Mouse (Mus musculus): ENCODE data around the gene Cyba. TPM values are rescaled to one million over a fixed set of nuclear protein-coding genes. Genes with fewer than 3 reads are reported as not detected.

Cyba gene
- total RNA-seq, 4 experiments from 2014 or later, result 3.8 to 8.6 (median 5.7) TPM

DNA sequence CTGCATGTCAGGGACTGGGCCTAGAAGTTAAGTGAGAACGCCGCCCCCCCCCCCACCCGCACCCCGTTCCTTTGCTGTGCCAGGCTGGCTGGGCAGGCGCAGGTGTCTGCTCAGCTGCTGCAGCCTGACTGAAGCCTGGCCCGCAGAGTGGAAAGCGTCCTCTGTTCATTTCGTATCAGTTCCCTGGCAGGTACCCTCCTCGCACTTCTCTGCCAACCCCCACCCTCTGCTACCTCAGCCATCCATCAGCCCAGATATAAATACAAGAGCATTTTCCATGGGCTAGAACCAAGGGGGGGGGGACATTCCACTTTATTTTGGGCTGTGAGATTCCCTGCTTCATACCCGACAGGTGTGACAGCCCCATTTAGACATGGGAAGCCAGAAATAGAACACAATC, 19.4 kb upstream of the Cyba start:
- peak in 1 of 2 experiments; percentile 79 for DNase-seq (ENCODE audit: low spot score in 2 of 2)

DNA sequence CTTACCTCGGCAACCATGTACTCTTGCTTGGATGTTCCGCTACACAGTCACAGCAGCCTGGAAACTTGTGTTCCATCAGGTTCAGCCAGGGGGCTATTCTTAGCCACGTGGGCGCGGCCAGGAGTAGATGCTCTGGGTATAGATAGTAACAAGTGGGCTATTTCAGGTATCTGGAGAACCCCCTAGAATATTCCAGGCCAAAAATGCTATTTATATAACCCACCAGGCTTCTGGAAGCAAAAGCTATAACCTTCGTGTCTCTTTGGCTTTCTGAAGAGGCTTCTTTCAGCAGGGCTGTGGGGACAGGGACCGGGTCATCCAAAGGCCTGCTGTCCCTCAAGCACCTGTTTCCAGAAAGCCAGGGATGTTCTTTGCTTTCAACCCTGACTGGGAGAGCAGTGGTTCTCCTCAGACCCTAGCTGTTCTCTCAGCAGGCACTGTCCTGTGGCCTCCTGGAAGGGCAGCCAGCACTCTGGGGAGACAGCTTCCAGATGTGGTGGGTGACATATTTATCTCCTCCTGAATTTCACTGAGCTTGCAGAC, 18.5 kb upstream of the Cyba start:
- peak; percentile 61 to 80 for DNase-seq (ENCODE audit: low spot score in 2 of 2)

DNA sequence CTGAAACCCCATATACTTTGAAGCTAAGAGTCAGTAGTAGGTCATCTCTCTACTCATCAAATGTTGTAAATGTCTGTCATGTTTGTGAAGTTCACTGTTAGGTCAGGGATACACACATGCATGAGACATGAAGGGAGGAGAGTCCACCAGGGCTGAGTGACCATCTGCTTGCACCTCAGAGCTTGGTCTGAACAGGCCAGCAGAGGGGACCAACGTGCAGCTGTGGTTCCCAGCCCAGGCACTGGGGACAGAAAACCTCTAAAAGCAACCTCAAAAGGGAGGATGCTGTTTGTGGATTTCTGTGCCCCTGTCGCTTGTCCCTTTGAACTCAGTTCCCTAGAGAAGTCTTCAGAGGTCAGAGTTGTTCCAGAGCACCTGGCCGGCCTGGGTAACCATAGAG, 12.5 kb upstream of the Cyba start:
- no peak for DNase-seq (ENCODE audit: low spot score in 2 of 2)

DNA sequence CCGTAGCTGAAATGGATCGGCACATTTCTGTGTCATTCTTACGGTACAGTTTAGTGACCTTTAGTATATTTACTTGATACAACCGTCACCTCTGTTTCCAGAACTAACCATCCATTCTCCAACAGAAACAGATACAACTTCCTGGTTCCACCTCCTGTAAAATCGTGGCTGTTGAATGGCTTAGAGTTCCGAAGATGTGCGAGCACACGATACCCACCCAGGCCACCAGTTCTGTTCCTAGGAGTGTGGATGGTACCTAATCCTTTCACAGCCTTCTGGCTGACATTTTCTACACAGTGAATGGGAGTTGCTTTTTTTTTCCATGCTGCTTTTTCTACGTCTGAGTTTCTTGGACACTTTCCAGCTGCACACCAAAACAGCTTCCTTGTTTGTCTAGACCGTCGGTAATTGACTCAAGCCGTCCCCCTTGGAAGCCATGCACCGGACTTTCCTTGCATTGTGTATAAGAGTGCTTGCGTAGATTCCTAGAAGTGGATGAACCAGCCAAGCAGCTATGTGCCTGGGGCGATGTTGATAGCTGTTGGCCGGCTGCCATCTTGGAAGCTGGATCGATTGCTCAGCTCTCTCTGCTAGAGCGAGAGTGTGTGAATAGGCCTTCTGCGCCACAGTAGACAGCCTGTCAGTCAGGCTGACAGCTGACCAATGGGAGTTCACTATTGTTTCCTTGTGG, 11.5 kb upstream of the Cyba start:
- peak; percentile 71 to 80 for DNase-seq (ENCODE audit: low spot score in 2 of 2)

DNA sequence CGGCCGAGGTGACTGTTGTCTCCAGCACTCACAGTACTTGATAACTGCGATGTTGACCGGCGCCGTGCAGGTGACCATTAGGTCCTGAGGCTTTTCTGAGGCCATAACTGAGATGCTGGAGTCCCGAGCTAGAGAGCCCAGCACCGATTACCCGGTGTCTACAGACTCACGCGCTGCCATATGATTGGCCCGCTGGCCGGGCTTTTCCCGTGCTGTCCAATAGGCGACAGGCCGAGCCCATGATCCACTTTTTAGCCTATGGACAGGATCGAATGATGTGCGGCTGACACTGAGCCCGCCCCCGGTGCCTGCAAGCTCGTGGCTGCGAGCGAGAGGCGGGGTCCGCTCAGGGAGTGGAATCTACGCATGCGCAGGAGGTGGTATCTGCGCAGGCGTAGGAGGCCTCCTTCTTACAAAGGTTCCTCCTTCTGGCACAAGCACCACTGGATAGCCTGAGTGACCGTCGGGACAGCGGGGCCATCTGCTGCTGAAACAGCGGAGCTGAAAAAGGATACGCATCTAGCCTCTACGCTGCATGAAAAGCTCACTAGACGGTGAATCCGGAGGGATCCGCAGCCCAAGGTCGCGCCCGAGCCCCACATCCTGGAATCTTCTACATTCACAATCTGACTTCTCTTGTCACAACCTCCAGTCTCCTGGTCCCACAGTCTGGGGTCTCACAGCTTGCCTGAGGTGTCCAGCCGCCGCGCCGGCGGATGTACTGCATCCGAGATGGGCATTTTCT, 10.7 kb upstream of the Cyba start, which contains the start of gene Mvd:
Gene Mvd (minus strand): TSS at position 161 of the 745 bp plus-strand sequence.
- DNase-seq (ENCODE audit: low spot score in 2 of 2), result peak; percentile 99

DNA sequence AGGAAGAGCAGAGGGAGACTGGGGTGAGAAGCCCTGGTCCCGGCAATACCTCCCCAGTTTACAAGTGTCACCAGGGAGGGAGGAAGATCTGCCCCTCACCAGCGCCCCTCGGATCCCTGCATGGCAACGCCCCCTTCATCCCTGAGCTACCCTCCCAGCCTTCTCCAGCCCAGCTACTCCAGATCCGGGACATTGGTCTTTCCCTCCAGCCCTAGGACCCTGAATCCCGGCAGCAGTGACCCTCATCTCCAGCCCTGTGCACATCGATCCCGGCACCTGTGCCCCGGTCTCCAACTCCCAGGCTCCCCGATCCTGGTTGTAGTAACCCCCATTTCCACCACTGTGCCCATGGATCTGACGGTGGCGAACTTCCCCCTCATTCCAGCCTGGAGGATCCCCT, 10.1 kb upstream of the Cyba start:
- no peak for DNase-seq (ENCODE audit: low spot score in 2 of 2)

DNA sequence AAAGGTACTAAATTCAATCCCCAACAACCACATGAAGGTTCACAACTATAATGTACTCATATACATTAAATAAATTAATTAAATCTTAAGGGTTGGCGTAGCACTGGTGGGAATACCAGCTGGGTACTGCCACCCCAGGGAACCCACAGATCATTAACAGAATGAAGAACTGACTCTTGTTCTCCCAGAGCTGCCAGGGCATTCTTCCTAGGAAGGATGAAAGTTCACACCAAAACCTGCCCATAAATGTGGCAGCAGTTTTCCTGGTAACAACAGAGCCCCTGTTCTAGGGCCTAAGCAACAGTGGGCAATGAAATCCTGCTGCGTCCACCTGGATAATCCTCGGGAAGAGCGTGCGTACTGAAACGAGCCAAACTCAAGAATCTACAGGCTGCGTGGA, 9.6 kb upstream of the Cyba start:
- no peak for DNase-seq (ENCODE audit: low spot score in 2 of 2)

DNA sequence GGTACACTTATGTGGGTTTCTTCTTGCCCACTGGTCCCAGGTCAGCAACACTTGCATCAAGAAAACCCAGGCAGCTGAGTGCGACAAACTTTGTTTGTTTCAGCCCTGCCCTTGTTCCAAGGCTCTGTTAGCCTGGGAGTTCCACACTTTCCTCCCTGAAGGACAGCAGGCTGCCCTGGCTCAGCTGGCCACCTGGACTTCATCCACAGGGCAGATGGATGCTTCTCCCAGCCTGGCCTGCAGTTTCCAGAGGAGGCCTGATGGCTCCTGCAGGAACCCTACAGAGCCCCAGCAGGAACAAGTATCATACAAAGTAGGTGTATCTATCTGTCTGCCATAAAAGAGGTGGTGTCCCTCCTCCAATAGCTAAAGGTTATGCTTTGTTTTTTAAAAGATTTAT, 8.6 kb upstream of the Cyba start:
- no peak for DNase-seq (ENCODE audit: low spot score in 2 of 2)

DNA sequence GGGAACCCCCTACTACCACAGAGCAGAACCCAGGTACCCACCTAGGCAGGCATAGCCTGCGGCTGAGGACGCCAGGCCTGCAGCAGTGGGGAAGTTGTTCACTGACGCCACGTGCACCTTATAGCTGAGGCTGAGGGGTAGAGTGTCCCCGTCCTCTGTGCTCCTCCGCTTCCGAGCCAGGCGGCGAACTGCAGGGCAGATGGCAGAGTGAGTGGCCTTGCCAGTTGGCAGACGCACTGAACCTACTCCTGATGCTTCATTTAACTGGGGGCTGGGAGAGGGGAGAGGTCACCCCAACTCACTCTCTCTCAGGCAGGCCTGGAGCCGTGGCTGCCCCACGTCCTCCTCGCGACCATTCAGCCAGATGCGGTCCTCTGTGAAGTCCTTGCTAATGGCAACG, 6.6 kb upstream of the Cyba start:
- no peak for DNase-seq (ENCODE audit: low spot score in 2 of 2)

DNA sequence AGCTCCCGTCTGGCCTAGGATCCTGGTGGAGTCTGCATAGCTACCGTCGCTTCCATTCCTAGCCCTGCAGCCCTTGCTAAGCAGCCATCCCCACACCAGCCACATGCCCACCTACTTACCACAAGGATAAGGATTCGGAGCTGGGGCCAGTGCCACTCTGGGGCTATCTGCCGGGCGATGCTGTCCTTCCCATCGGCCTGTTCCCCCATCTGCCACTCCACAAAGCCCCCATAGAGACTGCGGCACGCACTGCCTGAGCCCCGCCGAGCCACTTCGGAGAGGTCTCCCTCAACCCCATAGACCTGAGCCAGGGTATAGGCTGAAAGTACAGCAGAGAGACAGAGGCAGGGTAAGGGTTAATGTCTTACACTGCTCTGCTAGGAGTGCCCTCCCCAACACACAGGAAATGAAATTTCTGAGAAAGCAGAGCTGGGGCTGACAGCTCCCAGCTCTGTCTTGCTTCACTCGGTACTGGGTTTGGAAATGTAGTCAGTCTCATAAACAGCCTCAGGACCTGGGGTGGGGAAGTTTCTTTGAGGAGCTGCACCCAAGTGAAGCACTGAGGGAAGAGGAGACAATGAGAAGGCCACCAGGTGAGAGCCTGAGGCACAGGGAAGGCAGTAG, 5.1 kb upstream of the Cyba start:
- DNase-seq (ENCODE audit: low spot score in 2 of 2), result no peak

DNA sequence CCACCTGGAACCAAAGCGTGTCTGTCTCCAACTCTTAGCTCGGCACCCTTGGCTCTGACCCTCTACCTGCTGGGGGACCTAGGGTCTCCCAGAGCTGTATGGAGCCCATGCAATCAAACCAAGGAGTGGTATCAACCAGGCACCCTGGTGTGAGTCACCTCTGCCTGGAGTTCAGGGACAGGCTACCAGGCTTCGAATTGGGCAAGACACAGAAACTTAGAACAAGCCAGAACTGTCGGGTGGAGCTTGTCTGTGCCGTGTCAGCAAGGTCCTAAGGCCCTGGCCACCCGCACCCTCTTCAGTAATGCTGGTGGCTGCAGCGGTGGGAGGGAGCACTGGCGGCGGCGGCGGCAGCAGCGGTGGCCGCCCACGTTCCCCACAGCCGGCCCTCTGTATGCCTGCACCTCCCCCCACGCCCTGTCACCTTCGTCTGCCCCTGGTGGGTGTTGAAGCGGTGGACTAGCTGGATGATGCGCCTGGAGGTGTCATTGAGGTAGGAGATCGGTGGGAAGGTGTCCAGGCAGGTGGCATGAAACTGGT, 3.9 kb upstream of the Cyba start:
- no peak for DNase-seq (ENCODE audit: low spot score in 2 of 2)

DNA sequence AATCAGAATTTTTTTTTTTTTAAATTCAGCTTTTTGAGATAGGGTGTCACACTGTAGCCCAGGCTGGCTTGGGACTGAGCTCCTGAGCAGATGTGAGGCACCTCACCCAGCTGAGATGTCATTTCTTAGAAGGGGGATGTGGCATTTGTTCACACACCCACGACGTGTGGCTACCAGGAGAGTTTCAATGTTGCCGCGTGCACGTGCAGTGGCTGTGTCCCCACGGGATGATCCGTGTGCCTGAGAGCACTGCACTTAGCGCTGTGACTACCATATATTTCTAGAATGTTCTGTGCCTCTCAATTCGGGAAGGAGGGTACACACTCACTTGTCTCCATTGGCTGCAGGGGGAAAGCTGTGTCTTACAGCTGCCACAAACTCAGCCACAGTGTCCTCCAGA, 3.4 kb upstream of the Cyba start:
- no peak for DNase-seq (ENCODE audit: low spot score in 2 of 2)

DNA sequence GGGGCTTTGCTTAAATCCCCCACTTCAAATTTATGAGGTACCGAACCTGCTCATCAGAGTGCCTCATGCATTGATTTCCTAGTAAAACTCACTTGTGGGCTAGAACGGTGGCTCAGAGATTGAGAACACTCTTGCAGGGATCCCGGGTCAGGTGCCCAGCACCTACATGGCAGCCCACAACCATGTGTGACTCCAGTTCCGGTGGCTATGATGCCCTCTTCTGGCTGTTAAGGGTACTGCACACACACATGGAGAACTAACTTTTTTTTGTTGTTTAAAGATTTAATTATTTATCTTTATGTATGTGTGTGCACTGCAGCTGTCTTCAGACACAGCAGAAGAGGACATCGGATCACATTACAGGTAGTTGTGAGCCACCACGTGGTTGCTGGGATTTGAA, 2.6 kb upstream of the Cyba start:
- no peak for DNase-seq (ENCODE audit: low spot score in 2 of 2)

DNA sequence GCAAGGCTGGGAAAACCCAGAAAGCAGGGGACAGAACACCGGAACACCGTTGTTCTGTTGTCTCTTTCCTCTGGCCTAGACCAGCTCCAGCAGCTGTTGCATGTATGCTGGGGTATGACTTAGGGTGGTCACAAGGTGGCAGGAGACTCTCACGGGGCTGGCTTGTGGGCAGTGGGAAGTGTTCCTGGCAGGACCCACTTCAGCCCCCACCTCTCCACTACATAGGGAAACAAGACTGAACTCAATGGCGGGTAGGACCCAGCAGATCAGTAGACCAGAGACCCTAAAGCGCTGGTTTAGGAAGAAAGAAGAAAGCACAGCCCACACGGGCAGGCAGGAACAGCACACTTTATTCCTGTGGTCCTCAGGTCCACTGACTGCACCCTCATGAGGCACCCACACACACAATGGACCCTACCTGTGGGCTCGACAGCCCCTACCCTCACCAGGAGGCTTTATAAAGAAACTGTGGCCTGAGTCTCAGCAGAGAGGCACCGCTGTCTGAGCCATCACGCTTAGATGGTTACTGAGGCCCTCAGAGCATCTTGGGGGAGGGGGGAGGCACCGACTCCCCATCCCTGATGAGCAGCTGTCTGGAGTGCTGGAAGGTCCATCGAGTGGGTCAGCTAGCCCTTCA, 657 bp upstream of the Cyba start:
- DNase-seq (ENCODE audit: low spot score in 2 of 2), result no peak

DNA sequence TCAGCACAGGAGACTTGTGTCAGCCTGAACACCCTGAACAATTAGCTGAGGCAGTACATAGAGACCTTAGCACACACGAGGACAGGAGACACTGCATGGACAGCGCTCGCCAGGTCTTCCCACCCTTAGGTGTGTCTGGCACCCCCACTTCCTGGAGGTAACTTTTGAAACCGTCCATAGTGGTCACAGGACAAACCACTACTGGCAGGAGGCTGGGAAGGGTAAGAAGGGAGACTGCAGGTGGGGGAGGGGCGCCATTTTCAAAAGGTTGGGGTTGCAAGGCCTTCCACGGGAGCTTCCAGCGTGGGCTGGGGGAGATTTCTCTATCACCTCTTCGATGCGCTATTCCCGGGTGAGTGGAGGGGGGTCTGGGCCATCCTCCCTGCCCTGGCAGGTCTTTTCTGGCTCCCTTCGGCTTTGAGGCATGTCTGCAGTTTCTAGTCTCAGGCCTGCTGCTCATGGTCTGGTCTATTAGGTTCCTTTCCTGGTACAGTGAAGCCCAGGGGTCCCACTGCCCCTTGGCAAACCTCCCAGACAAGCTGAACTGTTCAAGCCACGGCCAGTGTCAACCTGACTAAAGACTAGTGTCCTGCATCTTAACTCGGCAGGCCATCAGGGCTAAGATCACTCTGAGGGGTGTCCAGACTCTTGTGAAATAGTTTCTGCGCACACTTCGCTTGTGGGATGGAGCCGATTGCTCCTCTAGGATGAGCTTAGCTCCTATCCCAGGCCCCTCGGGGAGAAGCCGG, 862 bp downstream of the Cyba start:
- DNase-seq (ENCODE audit: low spot score in 2 of 2), result no peak

DNA sequence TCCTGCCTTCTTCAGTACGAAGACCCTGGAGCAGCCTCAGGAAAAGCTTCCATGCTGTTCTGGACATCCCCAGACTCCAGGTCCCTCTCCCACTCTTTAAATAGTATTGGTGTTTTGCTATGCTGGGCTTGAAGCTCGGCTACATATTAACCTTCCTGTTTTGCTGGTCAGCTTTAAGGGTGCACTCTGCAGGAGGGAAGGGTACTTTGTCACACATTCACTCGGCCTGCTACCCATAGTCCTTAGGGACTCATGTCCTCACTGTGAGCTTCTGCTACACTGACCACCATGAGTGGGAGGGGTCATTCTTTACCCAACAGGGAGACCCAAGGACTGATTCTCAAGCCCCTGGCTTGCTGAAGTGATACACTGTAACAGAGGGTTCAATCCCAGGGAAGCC, 2.1 kb downstream of the Cyba start:
- DNase-seq (ENCODE audit: low spot score in 2 of 2), result no peak

DNA sequence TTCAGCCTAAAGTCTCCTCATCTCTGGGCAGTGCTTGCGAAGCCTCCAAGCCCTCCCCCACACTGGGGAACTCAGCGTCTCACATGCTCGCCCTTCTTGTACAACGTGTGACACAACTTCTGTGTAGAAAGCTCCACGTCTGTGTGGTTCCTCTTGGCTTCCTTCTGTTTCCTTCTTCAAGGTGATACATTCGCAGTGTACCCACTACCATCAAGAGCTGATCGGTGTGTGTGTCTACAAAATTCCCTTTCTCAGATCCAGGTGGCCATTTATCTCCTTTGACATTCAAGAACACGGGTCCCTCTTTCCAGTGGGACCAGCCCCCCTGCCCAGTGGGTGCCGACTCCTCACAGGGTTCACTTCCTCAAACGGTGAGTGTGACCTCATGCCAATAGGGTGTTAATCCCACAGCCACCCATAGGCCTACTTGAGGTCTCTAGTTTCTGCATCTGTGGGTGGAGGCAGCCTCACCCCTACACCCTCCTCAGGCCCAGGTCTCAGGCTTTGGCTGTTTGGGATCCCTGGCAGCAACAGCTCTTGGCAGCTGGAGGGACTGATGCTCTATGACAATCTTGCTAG, 2.6 kb downstream of the Cyba start:
- no peak for DNase-seq (ENCODE audit: low spot score in 2 of 2)

DNA sequence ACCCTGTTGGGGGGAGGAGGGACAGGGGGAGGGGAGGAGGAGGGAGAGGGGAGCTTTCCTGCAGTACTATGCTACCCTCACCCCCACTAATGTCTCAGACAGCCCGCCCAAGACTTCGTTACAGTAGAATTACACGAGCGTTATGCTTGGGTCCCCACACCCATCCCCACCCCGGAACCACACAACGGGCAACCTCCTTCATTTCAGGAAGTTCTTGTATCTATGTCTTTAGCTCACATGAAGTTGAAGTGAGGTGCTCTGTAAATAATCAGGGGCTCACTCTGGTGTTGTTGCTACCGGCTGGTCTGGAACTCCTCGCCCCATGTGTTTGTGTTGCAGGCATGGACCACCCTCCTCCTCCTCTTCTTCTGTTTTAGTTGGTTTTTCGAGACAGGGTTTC, 4.6 kb downstream of the Cyba start:
- no peak for DNase-seq (ENCODE audit: low spot score in 2 of 2)

DNA sequence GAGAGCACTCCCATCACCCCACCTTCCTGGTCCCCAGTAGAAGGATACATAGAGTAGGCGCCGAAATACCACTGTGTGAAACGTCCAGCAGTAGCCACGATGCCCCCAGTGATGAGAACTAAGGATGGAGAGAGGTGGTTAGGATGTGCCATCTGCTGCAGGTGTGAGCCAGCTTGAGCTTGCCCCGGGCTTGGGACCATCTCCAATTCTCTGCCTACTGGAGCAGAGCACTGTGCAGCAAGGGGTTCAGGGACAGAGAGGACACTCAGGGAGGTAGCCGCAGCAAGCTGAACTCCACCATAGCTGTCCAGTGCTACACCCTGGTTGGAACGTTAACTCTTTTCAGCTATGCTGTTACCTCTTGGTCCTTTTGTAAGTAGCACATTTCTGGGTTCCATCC, 5.1 kb downstream of the Cyba start:
- no peak for DNase-seq (ENCODE audit: low spot score in 2 of 2)

DNA sequence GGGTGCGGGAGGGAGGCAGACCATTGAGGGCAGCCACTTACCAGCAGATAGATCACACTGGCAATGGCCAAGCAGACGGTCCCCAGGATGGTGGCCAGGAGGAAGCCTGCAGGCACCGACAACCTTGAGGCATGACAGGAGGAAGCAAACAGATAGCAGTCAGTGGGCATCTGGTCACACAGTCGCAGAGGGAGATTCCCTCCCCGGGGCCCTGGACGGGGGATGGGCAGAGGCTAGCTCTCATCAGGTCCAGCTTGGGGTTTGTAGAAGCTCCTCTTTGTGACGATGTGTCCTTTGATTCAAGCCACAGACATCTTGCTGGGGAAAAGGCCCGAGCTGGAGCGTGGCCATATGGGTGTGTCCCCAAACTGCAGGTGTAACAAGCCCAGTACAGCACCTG, 6.6 kb downstream of the Cyba start:
- DNase-seq (ENCODE audit: low spot score in 2 of 2), result no peak

DNA sequence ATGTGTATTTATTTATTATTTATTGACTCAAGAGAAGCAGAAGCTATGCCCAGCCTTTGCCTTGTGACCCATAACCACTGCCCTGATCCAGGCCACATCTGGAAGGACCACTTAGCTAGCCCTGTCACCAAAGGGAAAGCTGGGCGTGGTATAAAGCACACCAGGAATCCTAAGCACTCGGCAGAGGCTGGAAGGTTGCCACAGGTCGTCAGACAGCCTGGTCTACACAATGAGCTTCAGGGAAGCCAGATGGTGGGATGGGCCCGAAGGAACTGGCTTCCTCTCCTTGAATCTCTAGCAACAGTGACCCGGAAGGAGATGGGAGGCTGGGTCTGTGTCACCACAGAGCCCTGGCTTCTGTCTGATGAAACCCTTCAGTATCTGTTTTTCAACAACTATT, 9.1 kb downstream of the Cyba start:
- DNase-seq (ENCODE audit: low spot score in 2 of 2), result no peak
